Mouse (Mus musculus) testis, adult 2 months (tissue): ENCODE results near the gene Chd9.

Experiments
- CTCF ChIP-seq: fragments of 200-500 bp; IDR thresholded peaks from 2 replicates; pipeline ENCODE4 v1.5.1; 2012; ENCODE audit warnings: low read depth, mild to moderate bottlenecking, inconsistent platforms, low read length, moderate library complexity; ENCODE audit not compliant: control insufficient read depth, insufficient read depth, insufficient replicate concordance
- POLR2A ChIP-seq: fragments of 200-500 bp; IDR thresholded peaks from 2 replicates; pipeline ENCODE4 v1.6.1; 2012; ENCODE audit warnings: low read depth, mild to moderate bottlenecking, inconsistent platforms, low read length, moderate library complexity; ENCODE audit not compliant: control insufficient read depth

GRCm38 (mm10) chr8:90851544-90851943 is 23.4 kb downstream of the Chd9 start:
- TF ChIP-seq POLR2A (no peak), CTCF (no peak)
